ENCODE assay signal across 14 mouse cellular contexts in genomic region chr14:75773431-75773830, GRCm38 (mm10). TPM values are rescaled to one million over a fixed set of nuclear protein-coding genes. Genes with fewer than 3 reads are reported as not detected.
DNase-seq lines count a peak whose midpoint lies in the region; ATAC-seq and TF ChIP-seq lines count a peak whose summit lies in the region.
"Had no signal": no experiment of that assay in that cellular context is flagged by ENCODE, and none has a peak within 500 bp of the region (broad histone marks: within the 10 kb centered on the region; RNA-seq: fewer than 3 reads in every experiment).

No protein-coding gene starts in this region.

- peaks cover 22% of the 10 kb centered on the region for H3K36me3 ChIP-seq in heart, postnatal 0 days (replicated peaks; ENCODE audit: control insufficient read depth, insufficient read depth, low read length)
- H3K36me3 ChIP-seq in midbrain, embryonic 14.5 days (ENCODE audit: control insufficient read depth, insufficient read depth, low read length): peaks cover 34% of the 10 kb centered on the region

- 29% methylated on average over 8 of the region's 8 CpGs for WGBS in heart, postnatal 0 days
- WGBS in midbrain, embryonic 14.5 days: 86% methylated on average over 8 of the region's 8 CpGs

- no peak overlapping the region for H3K4me2 ChIP-seq in heart, postnatal 0 days (ENCODE audit: low read depth, low read length)
- no peak overlapping the region for H3K4me2 ChIP-seq in midbrain, embryonic 14.5 days (ENCODE audit: low read length)
- H3K4me2 ChIP-seq: lung, embryonic 15.5 days; midbrain, embryonic 12.5 days; neural tube, embryonic 13.5 days had no signal

- ATAC-seq in frontal cortex, adult (ENCODE audit: low TSS enrichment): peak; percentile 66
- peak; percentile 93 for ATAC-seq in heart, postnatal 0 days (ENCODE audit: insufficient read depth, low read depth)
- peak; percentile 92 for ATAC-seq in megakaryocyte progenitor cell, adult 5-6 weeks (replicated peaks; ENCODE audit: poor library complexity)
- ATAC-seq in midbrain, embryonic 14.5 days (ENCODE audit: low FRiP score, low TSS enrichment): no peak
- ATAC-seq: forebrain, embryonic 16.5 days had no signal

- H3K9ac ChIP-seq in heart, postnatal 0 days (replicated peaks; ENCODE audit: low read depth, low read length): peak overlapping the region; percentile 41
- no peak overlapping the region for H3K9ac ChIP-seq in midbrain, embryonic 14.5 days (replicated peaks; ENCODE audit: low read length)
- H3K9ac ChIP-seq: lung, embryonic 15.5 days; midbrain, embryonic 12.5 days; neural tube, embryonic 13.5 days had no signal

- H3K4me3 ChIP-seq in heart, postnatal 0 days (ENCODE audit: low read depth, low read length): no peak overlapping the region
- H3K4me3 ChIP-seq in midbrain, embryonic 14.5 days (replicated peaks; ENCODE audit: low read depth, low read length): no peak overlapping the region
- H3K4me3 ChIP-seq: lung, embryonic 15.5 days; midbrain, embryonic 12.5 days; neural tube, embryonic 13.5 days had no signal

- no peaks in the 10 kb centered on the region for H3K9me3 ChIP-seq in heart, postnatal 0 days (replicated peaks; ENCODE audit: control insufficient read depth, low read length)
- H3K9me3 ChIP-seq in midbrain, embryonic 14.5 days (ENCODE audit: control insufficient read depth, low read length): no peaks in the 10 kb centered on the region
- H3K9me3 ChIP-seq: lung, embryonic 15.5 days; midbrain, embryonic 12.5 days; neural tube, embryonic 13.5 days had no signal

- TF ChIP-seq CTCF in heart, postnatal 0 days (IDR thresholded peaks at IDR 0.05; ENCODE audit: low read depth): no peak

- no peak for DNase-seq in frontal cortex, postnatal 36 days (ENCODE audit: low spot score in 2 of 2)
- DNase-seq in spleen, adult 12 weeks (ENCODE audit: low spot score): peak; percentile 29
- DNase-seq in spleen, postnatal 36 days (ENCODE audit: low spot score in 2 of 2): no peak
- DNase-seq in heart, postnatal 0 days (ENCODE audit: low spot score): peak; percentile 90
- DNase-seq in right cerebral cortex, postnatal 4 days: no peak
- DNase-seq in midbrain, embryonic 14.5 days: no peak
- DNase-seq: B cell, adult 2 months; cerebellum, adult 18-20 months had no signal

- H3K27me3 ChIP-seq in heart, postnatal 0 days (ENCODE audit: control insufficient read depth, insufficient read depth, low read length): no peaks in the 10 kb centered on the region
- no peaks in the 10 kb centered on the region for H3K27me3 ChIP-seq in midbrain, embryonic 14.5 days (ENCODE audit: control insufficient read depth, insufficient read depth, low read length)
- H3K27me3 ChIP-seq: lung, embryonic 15.5 days; midbrain, embryonic 12.5 days; neural tube, embryonic 13.5 days had no signal

- no peak for TF ChIP-seq EP300 in heart, postnatal 0 days (IDR thresholded peaks at IDR 0.05; ENCODE audit: low read depth)

- H3K27ac ChIP-seq in heart, postnatal 0 days (ENCODE audit: low read depth): peak overlapping the region; percentile 92
- no peak overlapping the region for H3K27ac ChIP-seq in midbrain, embryonic 14.5 days (replicated peaks; ENCODE audit: low read depth, low read length)
- H3K27ac ChIP-seq: lung, embryonic 15.5 days; midbrain, embryonic 12.5 days; neural tube, embryonic 13.5 days had no signal

- peaks cover 14% of the 10 kb centered on the region for H3K4me1 ChIP-seq in heart, postnatal 0 days (ENCODE audit: control insufficient read depth, insufficient read depth)
- no peaks in the 10 kb centered on the region for H3K4me1 ChIP-seq in midbrain, embryonic 14.5 days (ENCODE audit: control insufficient read depth, insufficient read depth, low read length)
- H3K4me1 ChIP-seq: lung, embryonic 15.5 days; midbrain, embryonic 12.5 days; neural tube, embryonic 13.5 days had no signal

RNA-seq across cellular contexts. Expression of gene Slc25a30, which starts 13.4 kb away (rescaled TPM):
- 39.0 and 39.2 TPM in 2 replicates for total RNA-seq in heart, postnatal 0 days (2014; rRNA removed; ENCODE audit: low replicate concordance)
- 6.2 and 6.3 TPM in 2 replicates for polyA plus RNA-seq in heart, postnatal 0 days (2015; fragmentation: Nextera tagmentation; extraction: Ambion mirVana)
- 17.3 TPM in 2 replicates for total RNA-seq in megakaryocyte progenitor cell, adult 5-6 weeks (2015)
- total RNA-seq in megakaryocyte progenitor cell, adult 5-6 weeks (2017): 16.9 and 17.6 TPM in 2 replicates
- 13.4 and 15.6 TPM in 2 replicates for polyA plus RNA-seq in midbrain, embryonic 14.5 days (2014; fragmentation: Nextera tagmentation; extraction: Ambion mirVana)

RNA-seq across cellular contexts. Expression of gene Cog3, which starts 19.1 kb away (rescaled TPM):
- 12.9 and 18.3 TPM in 2 replicates for total RNA-seq in heart, postnatal 0 days (2014; rRNA removed; ENCODE audit: low replicate concordance)
- polyA plus RNA-seq in heart, postnatal 0 days (2015; fragmentation: Nextera tagmentation; extraction: Ambion mirVana): 7.6 and 8.6 TPM in 2 replicates
- total RNA-seq in megakaryocyte progenitor cell, adult 5-6 weeks (2015): 20.1 and 22.5 TPM in 2 replicates
- total RNA-seq in megakaryocyte progenitor cell, adult 5-6 weeks (2017): 25.4 and 25.5 TPM in 2 replicates
- polyA plus RNA-seq in midbrain, embryonic 14.5 days (2014; fragmentation: Nextera tagmentation; extraction: Ambion mirVana): 19.6 and 25.4 TPM in 2 replicates

Comparison
In these comparisons a context has a peak if more than half of its experiments do, and no peak if none do; other contexts are left out.
1. DNase-seq: peak in spleen, adult 12 weeks (single experiment) and heart, postnatal 0 days (single experiment); none in frontal cortex, postnatal 36 days (0 of 2), spleen, postnatal 36 days (0 of 2), right cerebral cortex, postnatal 4 days (single experiment) and midbrain, embryonic 14.5 days (single experiment).